Mouse (Mus musculus) hindbrain, embryonic 10.5 days (tissue): ENCODE results near the gene Mrpl30. TPM values are rescaled to one million over a fixed set of nuclear protein-coding genes. Genes with fewer than 3 reads are reported as not detected.

ENCODE experiments used
- DNase-seq: peaks from one replicate; pipeline ENCODE4 v3.0.0-alpha.2; 2017; ENCODE audit warnings: low spot score
- H3K27ac ChIP-seq: fragments of 300-500 bp; sonication (generic); 2 replicates; pipeline ENCODE4 v1.5.1; 2016; ENCODE audit warnings: mild to moderate bottlenecking, moderate library complexity
- H3K27me3 ChIP-seq: fragments of 300-500 bp; sonication (generic); 2 replicates; pipeline ENCODE4 v1.6.1; 2016; ENCODE audit warnings: mild to moderate bottlenecking; ENCODE audit not compliant: poor library complexity, insufficient read depth, severe bottlenecking
- H3K36me3 ChIP-seq: fragments of 300-500 bp; sonication (generic); 2 replicates; pipeline ENCODE4 v1.6.1; 2016; ENCODE audit warnings: mild to moderate bottlenecking, moderate library complexity
- H3K4me1 ChIP-seq: fragments of 300-500 bp; sonication (generic); replicated peaks from 2 replicates; pipeline ENCODE4 v1.6.1; 2016; ENCODE audit warnings: mild to moderate bottlenecking
- H3K4me3 ChIP-seq: fragments of 300-500 bp; sonication (generic); 2 replicates; pipeline ENCODE4 v1.5.1; 2016; ENCODE audit warnings: mild to moderate bottlenecking, moderate library complexity
- H3K9me3 ChIP-seq: fragments of 300-500 bp; sonication (generic); 2 replicates; pipeline ENCODE4 v1.6.1; 2016; ENCODE audit warnings: mild to moderate bottlenecking, moderate library complexity
- WGBS: fragments of 180-500 bp; shearing (Covaris S2); methylation state at CpG from one replicate; pipeline ENCODE4 v1.1.7; 2016; 5-methylcytosine and 5-hydroxymethylcytosine counted together
- polyA plus RNA-seq: library from polyadenylated mRNA; unstranded; fragments of >200 nt; fragmentation: Nextera tagmentation; extraction: Ambion mirVana; gene quantifications from 2 replicates; pipeline ENCODE4 v1.2.1, GENCODE M21; 2016

Gene Mrpl30
- 240 and 244 TPM in 2 replicates for polyA plus RNA-seq

- H3K9me3 ChIP-seq = no peaks in the 10 kb centered on the region
- peaks cover 16% of the 10 kb centered on the region for H3K36me3 ChIP-seq
- peaks cover 21% of the 10 kb centered on the region for H3K4me1 ChIP-seq
- WGBS = under 1% methylated on average over 41 of the region's 41 CpGs
- peak; percentile 90 for DNase-seq
- H3K4me3 ChIP-seq = peak within 1 kb of the TSS; percentile 75
- no peaks in the 10 kb centered on the region for H3K27me3 ChIP-seq
- peak within 1 kb of the TSS; percentile 85 for H3K27ac ChIP-seq
Measured at GRCm38 (mm10) chr1:37890025-37890652, at the start of gene Mrpl30, which contains the start of gene Mitd1. Gene Mrpl30 (plus strand): TSS chr1:37890477. Gene Mitd1 (minus strand): TSS chr1:37890411.

- no peak for DNase-seq
- Histone ChIP-seq H3K27ac (no peak overlapping the region), H3K9me3 (no peaks in the 10 kb centered on the region), H3K36me3 (no peaks in the 10 kb centered on the region), H3K4me1 (peaks cover 4% of the 10 kb centered on the region; the same call in 1 of the 2 replicates), H3K4me3 (no peak overlapping the region), H3K27me3 (no peaks in the 10 kb centered on the region)
- WGBS = 83% methylated on average over 8 of the region's 8 CpGs
Measured at GRCm38 (mm10) chr1:37846878-37847277, 43.4 kb upstream of the Mrpl30 start.

GRCm38 (mm10) chr1:37850696-37851095 lies 39.6 kb upstream of the Mrpl30 start:
- 60% methylated on average over 2 of the region's 2 CpGs for WGBS
- H3K9me3 ChIP-seq = no peaks in the 10 kb centered on the region
- no peak overlapping the region for H3K27ac ChIP-seq
- peaks cover 4% of the 10 kb centered on the region; the same call in 1 of the 2 replicates for H3K4me1 ChIP-seq
- no peak for DNase-seq
- no peak overlapping the region for H3K4me3 ChIP-seq
- H3K36me3 ChIP-seq = peaks cover 8% of the 10 kb centered on the region
- H3K27me3 ChIP-seq = no peaks in the 10 kb centered on the region

GRCm38 (mm10) chr1:37864511-37865400 lies 25.5 kb upstream of the Mrpl30 start:
- peaks cover 4% of the 10 kb centered on the region; the same call in 1 of the 2 replicates for H3K27me3 ChIP-seq
- under 1% methylated on average over 90 of the region's 90 CpGs for WGBS
- H3K36me3 ChIP-seq = no peaks in the 10 kb centered on the region
- DNase-seq = peak; percentile 99
- peaks cover 17% of the 10 kb centered on the region; the same call in 1 of the 2 replicates for H3K4me1 ChIP-seq
- H3K4me3 ChIP-seq = peak overlapping the region; percentile 75
- peak overlapping the region; percentile 92 for H3K27ac ChIP-seq
- no peaks in the 10 kb centered on the region for H3K9me3 ChIP-seq

GRCm38 (mm10) chr1:37865401-37866215 lies 24.7 kb upstream of the Mrpl30 start:
- Histone ChIP-seq H3K9me3 (no peaks in the 10 kb centered on the region), H3K27me3 (peaks cover 6% of the 10 kb centered on the region; the same call in 1 of the 2 replicates), H3K4me1 (peaks cover 17% of the 10 kb centered on the region; the same call in 1 of the 2 replicates), H3K36me3 (no peaks in the 10 kb centered on the region), H3K4me3 (peak overlapping the region; percentile 75), H3K27ac (peak overlapping the region; percentile 92)
- WGBS = 12% methylated on average over 23 of the region's 23 CpGs
- DNase-seq = no peak

- DNase-seq = no peak
Measured at GRCm38 (mm10) chr1:37866286-37866685, 24.0 kb upstream of the Mrpl30 start, which contains the start of gene Tsga10. Gene Tsga10 (minus strand): TSS chr1:37866429.

GRCm38 (mm10) chr1:37867056-37867455 lies 23.2 kb upstream of the Mrpl30 start:
- H3K4me1 ChIP-seq = peaks cover 22% of the 10 kb centered on the region
- WGBS = 80% methylated on average over 1 of the region's 1 CpGs
- H3K27me3 ChIP-seq = peaks cover 6% of the 10 kb centered on the region; the same call in 1 of the 2 replicates
- H3K4me3 ChIP-seq = no peak overlapping the region
- no peaks in the 10 kb centered on the region for H3K9me3 ChIP-seq
- H3K36me3 ChIP-seq = no peaks in the 10 kb centered on the region
- no peak overlapping the region for H3K27ac ChIP-seq
- peak; percentile 39 for DNase-seq

More at GRCm38 (mm10) chr1:37866286-37866685, 24.0 kb upstream of the Mrpl30 start, which contains the start of gene Tsga10:
- Histone ChIP-seq H3K27ac (peak within 1 kb of the TSS; percentile 92), H3K4me1 (peaks cover 17% of the 10 kb centered on the region; the same call in 1 of the 2 replicates), H3K27me3 (peaks cover 6% of the 10 kb centered on the region; the same call in 1 of the 2 replicates), H3K9me3 (no peaks in the 10 kb centered on the region), H3K4me3 (peak within 1 kb of the TSS; percentile 75), H3K36me3 (no peaks in the 10 kb centered on the region)
- 88% methylated on average over 6 of the region's 6 CpGs for WGBS

- H3K27ac ChIP-seq = no peak overlapping the region
- H3K4me3 ChIP-seq = no peak overlapping the region
- peaks cover 26% of the 10 kb centered on the region for H3K4me1 ChIP-seq
- no peak for DNase-seq
- 71% methylated on average over 10 of the region's 10 CpGs for WGBS
- H3K9me3 ChIP-seq = no peaks in the 10 kb centered on the region
- no peaks in the 10 kb centered on the region for H3K36me3 ChIP-seq
- H3K27me3 ChIP-seq = peaks cover 6% of the 10 kb centered on the region; the same call in 1 of the 2 replicates
Measured at GRCm38 (mm10) chr1:37867684-37868322, 22.5 kb upstream of the Mrpl30 start.

GRCm38 (mm10) chr1:37868640-37869039 lies 21.6 kb upstream of the Mrpl30 start:
- DNase-seq = no peak
- Histone ChIP-seq H3K4me3 (no peak overlapping the region), H3K36me3 (no peaks in the 10 kb centered on the region), H3K27me3 (peaks cover 6% of the 10 kb centered on the region; the same call in 1 of the 2 replicates), H3K9me3 (no peaks in the 10 kb centered on the region), H3K4me1 (peaks cover 31% of the 10 kb centered on the region), H3K27ac (no peak overlapping the region)
- 72% methylated on average over 10 of the region's 10 CpGs for WGBS

- Histone ChIP-seq H3K4me3 (no peak overlapping the region), H3K4me1 (peaks cover 26% of the 10 kb centered on the region), H3K27ac (no peak overlapping the region), H3K36me3 (no peaks in the 10 kb centered on the region), H3K27me3 (peaks cover 6% of the 10 kb centered on the region; the same call in 1 of the 2 replicates), H3K9me3 (no peaks in the 10 kb centered on the region)
- no peak for DNase-seq
- 51% methylated on average over 2 of the region's 2 CpGs for WGBS
Measured at GRCm38 (mm10) chr1:37869362-37869761, 20.9 kb upstream of the Mrpl30 start.

- Histone ChIP-seq H3K27ac (peak within 1 kb of the TSS; percentile 84), H3K4me1 (peaks cover 15% of the 10 kb centered on the region), H3K9me3 (peaks cover 12% of the 10 kb centered on the region; the same call in 1 of the 2 replicates), H3K27me3 (peaks cover 6% of the 10 kb centered on the region; the same call in 1 of the 2 replicates), H3K4me3 (peak within 1 kb of the TSS; percentile 67), H3K36me3 (peaks cover 22% of the 10 kb centered on the region)
- WGBS = 10% methylated on average over 7 of the region's 7 CpGs
- peak; percentile 31 for DNase-seq
Measured at GRCm38 (mm10) chr1:37871704-37872103, 18.6 kb upstream of the Mrpl30 start, which contains the start of gene Lipt1. Gene Lipt1 (plus strand): TSS chr1:37871738.
